Mouse (Mus musculus) C2C12 (cell line): ENCODE results near the gene Nell1. TPM values are rescaled to one million over a fixed set of nuclear protein-coding genes. Genes with fewer than 3 reads are reported as not detected.

ENCODE experiments used
- H3K27me3 ChIP-seq: one replicate; pipeline ENCODE4 v1.6.1; 2011; ENCODE audit not compliant: control insufficient read depth, insufficient read depth, insufficient read length
- H3K36me3 ChIP-seq: one replicate; pipeline ENCODE4 v1.6.1; 2011; ENCODE audit not compliant: control insufficient read depth, insufficient read depth
- H3K4me3 ChIP-seq: one replicate; pipeline ENCODE4 v1.5.1; 2011; ENCODE audit warnings: mild to moderate bottlenecking, control low read depth; ENCODE audit not compliant: poor library complexity, insufficient read depth, severe bottlenecking
- H3K79me2 ChIP-seq: one replicate; pipeline ENCODE4 v1.6.1; 2011; ENCODE audit not compliant: control insufficient read depth, insufficient read depth
- H3K79me3 ChIP-seq: one replicate; pipeline ENCODE4 v1.6.1; 2011; ENCODE audit warnings: low read depth, control low read depth
- H3ac ChIP-seq: one replicate; pipeline ENCODE3; 2011; ENCODE audit warnings: low read depth; ENCODE audit not compliant: control insufficient read depth, insufficient read length
- CEBPB ChIP-seq: IDR thresholded peaks from one replicate; pipeline ENCODE4 v1.6.1; 2011; ENCODE audit warnings: low read depth, mild to moderate bottlenecking, control low read depth, moderate library complexity
- CTCF ChIP-seq: IDR thresholded peaks from one replicate; pipeline ENCODE4 v1.5.1; 2011; ENCODE audit not compliant: control insufficient read depth, insufficient read depth, insufficient read length
- FOSL1 ChIP-seq: IDR thresholded peaks from one replicate; pipeline ENCODE4 v1.8.0; 2011; ENCODE audit warnings: mild to moderate bottlenecking, low read length; ENCODE audit not compliant: poor library complexity, insufficient read depth, severe bottlenecking
- MAX ChIP-seq: IDR thresholded peaks from one replicate; pipeline ENCODE4 v1.6.1; 2011; ENCODE audit warnings: mild to moderate bottlenecking, control low read depth
- MYOD1 ChIP-seq: IDR thresholded peaks from one replicate; pipeline ENCODE4 v1.6.1; 2011; ENCODE audit warnings: low read depth; ENCODE audit not compliant: control insufficient read depth, insufficient read length
- MYOG ChIP-seq: IDR thresholded peaks from one replicate; pipeline ENCODE4 v1.6.1; 2011; ENCODE audit not compliant: control insufficient read depth, insufficient read length; ENCODE audit errors: extremely low read depth
- USF1 ChIP-seq: IDR thresholded peaks from one replicate; pipeline ENCODE4 v1.6.1; 2011; ENCODE audit warnings: low read depth, mild to moderate bottlenecking, control low read depth, moderate library complexity
- polyA plus RNA-seq: library from polyadenylated mRNA; unstranded; fragments of >200 nt; fragmentation: generic; extraction: Trizol; gene quantifications from one replicate; pipeline ENCODE4 v1.2.1, GENCODE M21; 2012; ENCODE audit warnings: missing spikeins

Gene Nell1
- polyA plus RNA-seq, 1 experiment = not detected

DNA sequence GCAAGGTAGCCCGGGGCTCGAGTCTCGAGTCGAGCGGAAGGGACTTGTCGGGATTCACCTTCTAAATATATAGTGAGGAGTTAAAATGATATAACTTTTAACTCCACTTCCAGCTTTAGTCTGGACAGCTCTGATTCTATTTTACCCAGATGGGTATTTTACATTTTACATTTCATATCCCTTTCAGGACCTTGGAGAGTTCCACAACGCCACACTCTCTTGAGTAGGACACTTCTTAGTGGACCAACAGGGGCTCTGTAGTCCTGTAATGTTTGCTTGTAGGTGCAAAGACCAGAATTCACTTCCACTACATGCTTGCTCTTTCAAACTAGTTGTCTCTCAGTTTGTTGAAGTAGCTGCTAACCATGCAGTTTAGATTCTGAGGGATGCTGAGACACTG is 174.7 kb downstream of the Nell1 start:
- H3ac ChIP-seq = no peak overlapping the region
- no peaks in the 10 kb centered on the region for H3K27me3 ChIP-seq
- H3K4me3 ChIP-seq = no peak overlapping the region
- no peaks in the 10 kb centered on the region for H3K36me3 ChIP-seq
- no peaks in the 10 kb centered on the region for H3K79me3 ChIP-seq
- no peaks in the 10 kb centered on the region for H3K79me2 ChIP-seq
- TF ChIP-seq CEBPB = no peak

DNA sequence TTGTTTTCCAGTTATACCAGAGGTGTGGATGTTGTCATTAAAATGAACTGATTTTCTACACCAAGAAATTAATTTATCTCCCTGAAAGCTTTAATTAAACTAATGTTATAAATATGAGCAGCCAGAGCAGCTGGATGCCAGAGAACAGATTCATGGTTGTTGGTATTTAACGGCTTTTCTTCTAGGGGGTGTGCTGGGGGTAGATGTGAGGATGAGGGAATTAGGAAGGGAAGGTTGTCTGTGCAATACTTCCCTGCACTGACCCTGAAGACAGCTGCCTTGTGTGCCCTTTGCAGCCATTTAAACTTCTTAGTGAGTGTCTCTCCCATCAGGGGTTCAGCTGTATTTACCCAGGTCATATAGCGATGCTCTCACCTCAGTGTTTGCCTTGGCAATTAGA is 176.2 kb downstream of the Nell1 start:
- no peaks in the 10 kb centered on the region for H3K36me3 ChIP-seq
- no peaks in the 10 kb centered on the region for H3K27me3 ChIP-seq
- H3K79me3 ChIP-seq = no peaks in the 10 kb centered on the region
- no peaks in the 10 kb centered on the region for H3K79me2 ChIP-seq
- TF ChIP-seq FOSL1 = no peak
- no peak for TF ChIP-seq MYOG
- no peak for TF ChIP-seq MAX
- TF ChIP-seq MYOD1 = no peak
- no peak for TF ChIP-seq USF1
- no peak for TF ChIP-seq CEBPB
- TF ChIP-seq CTCF = no peak
- no peak overlapping the region for H3K4me3 ChIP-seq
- H3ac ChIP-seq = no peak overlapping the region

DNA sequence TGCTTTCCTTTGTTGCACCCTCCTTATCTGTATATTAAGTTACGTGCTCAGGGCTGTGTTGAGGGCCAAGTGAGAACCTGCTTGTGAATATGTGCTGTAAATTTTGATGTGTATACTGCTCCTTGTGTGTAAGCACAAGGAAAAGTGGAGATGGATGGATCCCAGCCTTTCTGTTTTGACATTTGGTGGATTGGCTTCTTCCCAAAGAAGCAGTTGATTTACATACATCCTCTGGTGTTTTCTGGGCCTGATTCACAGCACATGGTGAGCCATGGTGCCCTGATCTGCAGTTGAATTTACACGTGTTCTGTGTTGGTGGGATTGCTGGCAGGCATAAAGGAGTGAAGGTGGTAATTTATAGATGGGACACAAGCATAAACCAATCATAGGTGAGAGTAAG is 179.0 kb downstream of the Nell1 start:
- Histone ChIP-seq H3ac (no peak overlapping the region), H3K36me3 (no peaks in the 10 kb centered on the region), H3K79me2 (no peaks in the 10 kb centered on the region), H3K27me3 (no peaks in the 10 kb centered on the region), H3K79me3 (no peaks in the 10 kb centered on the region), H3K4me3 (no peak overlapping the region)
- TF ChIP-seq MAX (no peak), CEBPB (no peak), FOSL1 (no peak), CTCF (no peak), MYOD1 (no peak), MYOG (no peak), USF1 (no peak)

DNA sequence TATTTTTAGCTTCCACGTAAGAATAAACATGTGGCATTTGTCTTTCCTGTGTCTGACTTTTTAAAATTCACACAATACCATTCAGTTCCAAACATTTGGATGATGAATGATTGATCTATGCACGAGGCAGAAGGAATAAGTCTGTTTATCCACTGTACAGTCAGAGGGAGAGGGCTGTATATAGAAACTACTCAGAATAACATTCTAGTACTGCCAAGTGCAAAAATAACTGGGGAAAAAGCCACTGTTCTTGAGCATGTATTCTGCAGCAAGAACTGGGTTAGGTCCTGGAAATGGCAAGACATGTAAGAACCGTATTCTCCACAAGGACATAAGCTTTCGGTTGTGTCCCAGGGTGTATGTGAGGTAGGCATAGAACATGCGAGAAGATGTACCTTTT is 187.9 kb downstream of the Nell1 start:
- no peak overlapping the region for H3ac ChIP-seq
- TF ChIP-seq FOSL1 (no peak), MYOG (no peak), CTCF (no peak), USF1 (no peak), CEBPB (no peak), MAX (no peak), MYOD1 (no peak)
- H3K79me2 ChIP-seq = no peaks in the 10 kb centered on the region
- H3K79me3 ChIP-seq = no peaks in the 10 kb centered on the region
- H3K27me3 ChIP-seq = no peaks in the 10 kb centered on the region
- H3K4me3 ChIP-seq = no peak overlapping the region
- H3K36me3 ChIP-seq = no peaks in the 10 kb centered on the region

DNA sequence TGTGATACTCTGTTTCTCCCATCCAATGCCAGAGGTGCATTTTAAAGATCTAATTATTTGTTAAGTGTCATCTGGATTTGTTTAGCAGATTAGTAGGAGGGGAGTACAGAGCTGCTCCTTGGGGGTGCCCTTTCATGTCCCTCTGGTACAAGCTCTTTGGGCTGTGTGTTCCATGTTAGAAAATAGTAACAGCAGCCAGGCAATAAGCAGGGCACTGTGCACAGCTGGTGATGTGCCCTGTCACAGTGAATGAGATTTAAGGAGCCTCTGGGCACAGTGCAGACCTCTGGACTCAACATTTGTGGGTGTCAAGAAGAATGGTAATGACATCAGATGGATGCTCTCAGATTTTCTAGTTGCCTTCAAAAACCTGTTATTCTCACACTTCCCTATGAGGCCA is 194.1 kb downstream of the Nell1 start:
- TF ChIP-seq MAX = no peak
- TF ChIP-seq MYOD1 = no peak
- no peak for TF ChIP-seq MYOG
- no peak for TF ChIP-seq CEBPB
- TF ChIP-seq USF1 = no peak
- no peak for TF ChIP-seq CTCF
- TF ChIP-seq FOSL1 = no peak
- Histone ChIP-seq H3K27me3 (no peaks in the 10 kb centered on the region), H3K36me3 (no peaks in the 10 kb centered on the region), H3K4me3 (no peak overlapping the region), H3ac (no peak overlapping the region), H3K79me3 (no peaks in the 10 kb centered on the region), H3K79me2 (no peaks in the 10 kb centered on the region)

DNA sequence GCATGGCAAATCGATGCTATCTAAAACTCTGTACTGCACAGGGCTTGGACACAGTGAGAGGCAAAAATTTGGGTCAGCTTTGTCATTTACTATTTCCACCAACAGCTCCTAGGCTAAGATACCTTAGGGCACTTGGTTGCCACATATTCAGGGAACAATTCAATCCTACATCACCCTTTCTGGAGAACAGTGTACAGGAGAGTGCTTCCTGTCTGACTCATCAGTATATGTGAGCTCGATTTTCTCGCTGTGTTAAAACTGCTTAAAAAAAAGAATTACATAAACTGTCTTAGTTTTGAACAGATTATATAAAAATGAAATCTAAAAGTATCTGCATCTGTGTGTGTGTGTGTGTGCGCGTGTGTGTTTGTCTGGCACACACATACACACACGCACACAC is 211.6 kb downstream of the Nell1 start:
- Histone ChIP-seq H3K79me2 (no peaks in the 10 kb centered on the region), H3K79me3 (no peaks in the 10 kb centered on the region), H3K27me3 (no peaks in the 10 kb centered on the region), H3K4me3 (no peak overlapping the region), H3K36me3 (no peaks in the 10 kb centered on the region), H3ac (no peak overlapping the region)
- TF ChIP-seq USF1 (no peak), CEBPB (no peak), MYOD1 (no peak), MAX (no peak), CTCF (no peak), FOSL1 (no peak), MYOG (no peak)

DNA sequence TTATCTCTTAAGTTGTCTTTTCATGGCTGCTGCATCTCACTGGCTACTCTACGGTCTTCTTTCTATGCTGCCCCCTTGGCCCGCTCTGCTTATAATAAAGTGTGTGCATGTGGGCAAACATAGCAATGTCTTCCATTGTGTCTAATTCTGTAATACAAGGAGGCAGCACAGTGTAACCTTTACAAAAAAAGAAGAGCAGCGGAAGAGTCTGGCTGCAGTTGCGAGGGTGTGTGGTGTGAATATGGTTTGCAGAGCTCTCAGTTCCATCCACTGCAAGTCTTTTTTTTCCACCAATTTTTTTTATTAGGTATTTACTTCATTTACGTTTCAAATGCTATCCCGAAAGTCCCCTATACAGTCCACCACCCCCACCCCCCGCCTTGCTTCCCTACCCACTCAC is 219.3 kb downstream of the Nell1 start:
- no peak for TF ChIP-seq MAX
- TF ChIP-seq MYOD1 = no peak
- no peak for TF ChIP-seq MYOG
- no peak for TF ChIP-seq FOSL1
- TF ChIP-seq CTCF = no peak
- no peak for TF ChIP-seq CEBPB
- no peak for TF ChIP-seq USF1
- Histone ChIP-seq H3K79me3 (no peaks in the 10 kb centered on the region), H3K79me2 (no peaks in the 10 kb centered on the region), H3K27me3 (no peaks in the 10 kb centered on the region), H3K36me3 (no peaks in the 10 kb centered on the region), H3ac (no peak overlapping the region), H3K4me3 (no peak overlapping the region)
